Mouse (Mus musculus): ENCODE results near the gene Myb.

Gene Myb

GRCm38 (mm10) chr10:21160537-21161358 is at the start of gene Myb:
TSS of gene Myb (minus strand) at chr10:21160984.
- peak; percentile 71 for DNase-seq (ENCODE audit: low read depth)

- no peak for DNase-seq (ENCODE audit: low read depth)
Measured at GRCm38 (mm10) chr10:21207378-21207777, 46.6 kb upstream of the Myb start.

GRCm38 (mm10) chr10:21206232-21206631 is 45.4 kb upstream of the Myb start:
- DNase-seq (ENCODE audit: low read depth): no peak

GRCm38 (mm10) chr10:21204496-21205085 is 43.8 kb upstream of the Myb start:
- DNase-seq (ENCODE audit: low read depth): no peak

GRCm38 (mm10) chr10:21203886-21204285 is 43.1 kb upstream of the Myb start:
- DNase-seq (ENCODE audit: low read depth): no peak

- DNase-seq (ENCODE audit: low read depth): no peak
Measured at GRCm38 (mm10) chr10:21203461-21203860, 42.7 kb upstream of the Myb start.

- no peak for DNase-seq (ENCODE audit: low read depth)
Measured at GRCm38 (mm10) chr10:21200761-21201160, 40.0 kb upstream of the Myb start.

GRCm38 (mm10) chr10:21200322-21200721 is 39.5 kb upstream of the Myb start:
- no peak for DNase-seq (ENCODE audit: low read depth)

- DNase-seq (ENCODE audit: low read depth): peak; percentile 80
Measured at GRCm38 (mm10) chr10:21196646-21197116, 35.9 kb upstream of the Myb start.

GRCm38 (mm10) chr10:21195597-21195996 is 34.8 kb upstream of the Myb start:
- DNase-seq (ENCODE audit: low read depth): no peak

- no peak for DNase-seq (ENCODE audit: low read depth)
Measured at GRCm38 (mm10) chr10:21193935-21194505, 33.2 kb upstream of the Myb start.

GRCm38 (mm10) chr10:21193088-21193934 is 32.5 kb upstream of the Myb start:
- no peak for DNase-seq (ENCODE audit: low read depth)

GRCm38 (mm10) chr10:21192436-21192835 is 31.7 kb upstream of the Myb start:
- DNase-seq (ENCODE audit: low read depth): no peak

- no peak for DNase-seq (ENCODE audit: low read depth)
Measured at GRCm38 (mm10) chr10:21189756-21190397, 29.1 kb upstream of the Myb start.

GRCm38 (mm10) chr10:21189275-21189601 is 28.5 kb upstream of the Myb start:
- DNase-seq (ENCODE audit: low read depth): no peak

GRCm38 (mm10) chr10:21188564-21189274 is 27.9 kb upstream of the Myb start:
- peak; percentile 67 for DNase-seq (ENCODE audit: low read depth)

GRCm38 (mm10) chr10:21187847-21188246 is 27.1 kb upstream of the Myb start:
- DNase-seq (ENCODE audit: low read depth): no peak

- DNase-seq (ENCODE audit: low read depth): no peak
Measured at GRCm38 (mm10) chr10:21186733-21187132, 25.9 kb upstream of the Myb start.

GRCm38 (mm10) chr10:21178711-21179110 is 17.9 kb upstream of the Myb start:
- no peak for DNase-seq (ENCODE audit: low read depth)

- no peak for DNase-seq (ENCODE audit: low read depth)
Measured at GRCm38 (mm10) chr10:21178281-21178680, 17.5 kb upstream of the Myb start.

- DNase-seq (ENCODE audit: low read depth): no peak
Measured at GRCm38 (mm10) chr10:21172650-21173200, 11.9 kb upstream of the Myb start.

Data from c-Kit-positive CD71-positive TER-119-negative erythroid progenitor cells, embryonic 14.5 days (primary cell).